Mouse (Mus musculus) lung, postnatal 4 days (tissue): ENCODE measurements around the gene Gdpd3.

Experiments
- DNase-seq, 2 experiments: peaks; one replicate each; pipeline ENCODE4 v3.0.0; 2021

Gdpd3 gene

DNA sequence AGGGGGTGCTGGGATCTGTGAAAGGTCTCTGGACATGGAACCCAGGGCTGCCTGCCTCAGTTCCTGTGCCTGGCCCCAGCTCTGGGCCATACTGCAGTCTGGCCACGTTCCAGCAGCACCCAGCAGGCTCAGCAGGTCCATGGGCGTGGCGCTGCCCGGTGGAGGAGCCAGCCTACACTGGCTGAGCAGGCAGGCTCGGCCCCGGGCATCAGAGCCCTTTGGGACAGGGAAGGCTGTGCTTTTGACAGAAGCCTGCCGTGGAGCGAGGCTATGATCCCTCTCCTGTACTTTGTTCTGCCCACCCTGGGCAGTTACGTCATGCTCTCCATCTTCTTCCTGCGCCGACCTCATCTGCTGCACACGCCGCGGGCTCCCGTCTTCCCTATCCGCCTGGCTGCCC lies at the start of gene Gdpd3:
Gene Gdpd3 (plus strand): TSS at position 134 of the 400 bp plus-strand sequence.
- DNase-seq, result peak in 1 of 2 experiments; percentile 63

GRCm38 (mm10) chr7:126717566-126717965 lies 48.6 kb upstream of the Gdpd3 start:
- peak in 1 of 2 experiments; percentile 41 for DNase-seq

- no peak for DNase-seq
Observed at GRCm38 (mm10) chr7:126718787-126719337, 47.3 kb upstream of the Gdpd3 start.

GRCm38 (mm10) chr7:126721635-126722034 lies 44.5 kb upstream of the Gdpd3 start:
- no peak for DNase-seq

DNA sequence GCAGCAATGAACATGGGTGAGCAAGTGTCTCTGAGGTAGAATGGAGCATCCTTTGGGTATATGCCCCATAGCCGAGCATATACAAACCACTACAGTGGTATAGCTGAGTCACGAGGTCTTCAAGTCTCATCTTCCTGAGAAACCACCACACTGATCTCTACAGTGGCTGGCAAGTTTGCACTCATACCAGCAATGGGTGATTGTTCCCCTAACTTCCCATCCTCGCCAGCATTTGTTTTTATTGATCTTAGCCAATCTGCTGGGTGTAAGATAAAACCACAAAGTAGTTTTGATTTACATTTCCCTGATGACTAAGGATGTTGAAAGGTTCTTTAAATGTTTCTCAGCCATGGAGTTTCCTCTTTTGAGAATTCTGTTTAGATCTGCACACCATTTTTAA lies 41.1 kb upstream of the Gdpd3 start:
- no peak for DNase-seq

GRCm38 (mm10) chr7:126725667-126726066 lies 40.5 kb upstream of the Gdpd3 start:
- no peak for DNase-seq

DNA sequence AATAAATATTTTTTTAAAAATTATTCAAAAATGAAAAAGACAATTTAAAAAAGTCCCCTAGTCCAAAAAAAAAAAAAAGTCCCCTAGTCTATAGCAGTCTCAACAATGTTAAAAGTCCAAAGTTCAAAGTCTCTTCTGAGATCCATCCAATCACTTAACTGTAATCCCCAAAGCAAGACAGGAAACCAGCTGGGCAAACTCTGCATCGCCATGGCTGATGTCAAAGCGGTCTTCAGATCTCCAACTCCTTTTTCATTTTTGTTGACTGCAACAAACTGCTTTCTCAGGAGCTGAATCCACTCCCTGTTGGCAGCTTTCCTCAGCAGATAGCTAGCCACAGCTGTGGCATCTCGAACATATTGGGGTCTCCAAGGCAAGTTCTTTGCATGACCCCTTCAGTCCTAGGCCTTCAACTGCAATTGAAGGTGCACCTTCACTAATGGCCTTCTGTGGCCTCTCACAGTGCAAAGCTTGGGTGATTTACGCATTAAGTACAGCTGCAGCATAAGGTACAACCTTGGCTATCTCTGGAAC lies 35.8 kb upstream of the Gdpd3 start:
- DNase-seq, result peak in 1 of 2 experiments; percentile 83

DNA sequence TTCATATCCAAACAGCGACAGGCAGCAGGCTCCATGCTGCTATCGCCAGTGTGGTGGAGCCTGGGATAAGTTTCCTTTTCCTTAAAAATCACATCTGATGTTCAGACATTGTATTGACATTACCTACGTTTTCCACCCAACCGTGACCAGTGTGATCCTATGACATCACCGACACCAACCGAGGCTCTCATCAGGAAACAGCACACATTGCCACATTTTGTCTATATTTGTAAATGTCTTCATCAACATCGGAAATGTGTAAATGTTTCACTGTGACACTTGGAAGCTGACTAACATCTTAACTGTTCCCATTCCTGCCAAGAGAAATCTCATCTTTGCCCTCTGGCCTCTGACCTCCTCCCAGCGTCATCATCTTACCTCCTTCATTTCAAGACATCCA lies 30.0 kb upstream of the Gdpd3 start:
- no peak for DNase-seq

- DNase-seq, result peak in 1 of 2 experiments; percentile 40
Observed at GRCm38 (mm10) chr7:126739551-126739950, 26.6 kb upstream of the Gdpd3 start.

DNA sequence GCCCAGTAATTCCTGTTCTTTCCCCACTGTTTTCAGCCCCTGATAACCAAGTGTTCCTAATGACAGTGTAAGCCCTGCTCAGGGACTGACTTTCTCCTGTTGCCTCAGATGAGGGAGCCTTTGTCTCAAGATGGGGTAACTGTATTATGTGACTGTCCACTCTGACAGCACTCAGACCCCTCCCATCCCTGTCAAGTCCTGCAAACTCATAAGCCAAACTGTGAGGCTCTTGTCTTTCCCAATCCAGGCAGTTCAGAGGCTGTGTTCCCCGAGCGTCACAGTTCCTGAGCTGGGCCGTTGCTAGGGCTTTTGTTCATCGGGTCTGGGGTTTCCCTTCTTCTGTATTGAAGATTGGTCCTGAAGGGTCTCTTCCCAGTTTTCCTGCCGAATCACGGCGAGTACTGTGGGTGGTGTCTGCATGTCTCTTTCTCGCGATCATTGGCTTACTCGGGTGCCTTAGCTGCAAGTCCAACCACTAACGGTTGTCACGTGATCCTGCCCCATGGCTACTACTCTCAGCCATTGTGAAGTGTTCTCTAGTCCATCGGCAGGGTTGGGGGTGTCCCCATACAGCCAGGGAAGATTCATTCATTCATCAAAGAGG lies 25.9 kb upstream of the Gdpd3 start:
- no peak for DNase-seq

- DNase-seq, result no peak
Observed at GRCm38 (mm10) chr7:126740977-126741376, 25.2 kb upstream of the Gdpd3 start.

- no peak for DNase-seq
Observed at GRCm38 (mm10) chr7:126741452-126741851, 24.7 kb upstream of the Gdpd3 start.

- DNase-seq, result no peak
Observed at GRCm38 (mm10) chr7:126741964-126742482, 24.1 kb upstream of the Gdpd3 start.

DNA sequence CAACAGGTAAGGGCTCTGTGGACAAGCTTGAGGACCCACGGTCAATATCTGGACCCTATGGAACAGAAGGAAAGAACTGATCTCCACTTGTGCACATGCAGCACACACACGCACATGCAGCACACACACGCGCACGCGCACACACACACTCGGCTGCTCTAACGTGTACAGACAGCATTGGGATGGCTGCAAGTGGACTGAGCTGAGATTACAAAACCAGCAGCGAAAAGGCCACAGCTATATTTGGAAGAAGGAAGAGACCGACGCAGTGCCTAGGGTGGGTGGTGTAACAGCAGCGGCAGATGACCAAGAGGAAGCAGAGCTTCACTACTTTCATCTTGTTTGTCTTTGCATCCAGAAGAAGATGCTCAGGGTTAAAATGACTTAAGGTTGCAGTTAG lies 20.1 kb upstream of the Gdpd3 start:
- peak; percentile 44 to 52 for DNase-seq

GRCm38 (mm10) chr7:126746798-126747197 lies 19.3 kb upstream of the Gdpd3 start:
- peak; percentile 37 to 45 for DNase-seq

GRCm38 (mm10) chr7:126748824-126749223 lies 17.3 kb upstream of the Gdpd3 start:
- DNase-seq, result no peak

DNA sequence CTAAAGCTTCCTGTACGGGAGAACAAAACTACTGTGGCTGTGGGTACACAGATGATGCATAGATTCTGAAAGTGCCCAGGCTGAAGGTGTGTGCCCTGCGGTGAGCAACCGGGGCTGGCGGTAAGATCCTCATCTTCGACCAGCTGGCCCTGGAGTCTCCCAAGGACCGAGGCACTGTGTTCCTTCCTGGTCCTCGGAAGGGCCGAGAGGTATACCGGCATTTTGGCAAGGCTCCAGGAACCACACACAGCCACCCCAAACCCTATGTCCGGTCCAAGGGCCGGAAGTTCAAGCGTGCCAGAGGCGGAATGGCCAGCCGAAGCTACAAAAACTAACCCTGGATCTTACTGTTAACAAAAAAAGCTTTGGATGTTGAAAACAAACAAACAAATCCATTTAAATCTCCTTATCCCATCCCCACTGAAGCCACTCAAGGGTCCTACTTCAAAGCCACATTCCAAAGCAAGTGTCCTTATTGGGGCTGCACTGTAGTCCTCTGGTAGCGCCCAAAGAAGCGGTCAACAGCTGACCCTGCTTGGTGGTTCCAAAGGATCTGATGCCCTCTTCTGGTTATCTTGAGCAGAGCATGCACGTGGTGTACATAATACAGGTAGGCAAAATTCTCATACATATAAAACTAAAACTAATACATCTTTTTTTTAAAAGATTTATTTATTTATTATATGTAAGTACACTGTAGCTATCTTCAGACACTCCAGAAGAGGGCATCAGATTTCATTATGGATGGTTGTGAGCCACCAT lies 16.4 kb upstream of the Gdpd3 start:
- DNase-seq, result no peak

DNA sequence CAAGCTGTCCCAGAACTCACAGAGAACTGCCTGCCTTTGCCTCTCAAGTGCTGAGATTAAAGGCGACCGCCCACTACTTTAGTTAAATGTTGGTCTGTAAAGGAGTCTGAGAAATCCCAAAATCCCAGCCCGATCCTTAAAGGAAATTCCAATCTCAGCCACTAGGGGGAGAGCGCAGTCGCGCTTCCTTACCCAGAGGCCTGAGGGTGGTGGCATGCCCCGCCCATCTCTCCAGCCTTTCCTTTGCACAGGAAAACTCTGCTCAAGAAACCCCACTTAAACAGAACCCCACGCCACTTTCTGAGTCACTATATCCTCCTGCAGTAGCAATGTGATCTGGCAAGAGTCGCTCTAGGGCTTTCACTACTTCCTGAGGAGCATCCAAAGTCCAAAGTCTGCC lies 11.3 kb upstream of the Gdpd3 start:
- peak; percentile 82 to 88 for DNase-seq

DNA sequence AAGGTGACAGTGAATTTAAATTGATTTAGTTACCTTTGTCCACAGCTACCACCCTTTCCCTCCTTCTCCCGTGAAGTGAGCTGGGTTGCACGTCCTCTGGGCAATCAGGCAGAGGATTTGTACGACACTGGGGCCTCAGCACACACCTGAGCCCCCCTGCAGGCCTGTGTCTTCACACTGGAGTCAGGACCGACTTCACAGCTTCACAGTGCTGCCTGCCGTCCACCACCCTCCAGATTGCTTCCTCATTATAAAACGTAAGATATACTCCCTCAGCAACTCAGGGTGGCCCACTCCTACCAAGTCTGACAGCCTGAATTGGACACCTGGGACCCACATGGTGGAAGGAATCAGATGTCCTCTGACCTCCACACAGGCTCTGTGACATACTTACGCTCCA lies 7.6 kb upstream of the Gdpd3 start:
- no peak for DNase-seq

GRCm38 (mm10) chr7:126759050-126759671 lies 7.0 kb upstream of the Gdpd3 start, which contains the start of gene Mapk3:
TSS of gene Mapk3 (plus strand) at chr7:126759601.
- peak; percentile 94 to 95 for DNase-seq

- peak in 1 of 2 experiments; percentile 27 for DNase-seq
Observed at GRCm38 (mm10) chr7:126759672-126760390, 6.3 kb upstream of the Gdpd3 start.

GRCm38 (mm10) chr7:126760391-126760802 lies 5.7 kb upstream of the Gdpd3 start:
- DNase-seq, result peak; percentile 89 to 96
